Mouse (Mus musculus): Measurements from ENCODE around the gene Asb18. TPM values are rescaled to one million over a fixed set of nuclear protein-coding genes. Genes with fewer than 3 reads are reported as not detected.

Gene Asb18
- polyA plus RNA-seq, 1 experiment from 2014 or later: 0.39 TPM

DNA sequence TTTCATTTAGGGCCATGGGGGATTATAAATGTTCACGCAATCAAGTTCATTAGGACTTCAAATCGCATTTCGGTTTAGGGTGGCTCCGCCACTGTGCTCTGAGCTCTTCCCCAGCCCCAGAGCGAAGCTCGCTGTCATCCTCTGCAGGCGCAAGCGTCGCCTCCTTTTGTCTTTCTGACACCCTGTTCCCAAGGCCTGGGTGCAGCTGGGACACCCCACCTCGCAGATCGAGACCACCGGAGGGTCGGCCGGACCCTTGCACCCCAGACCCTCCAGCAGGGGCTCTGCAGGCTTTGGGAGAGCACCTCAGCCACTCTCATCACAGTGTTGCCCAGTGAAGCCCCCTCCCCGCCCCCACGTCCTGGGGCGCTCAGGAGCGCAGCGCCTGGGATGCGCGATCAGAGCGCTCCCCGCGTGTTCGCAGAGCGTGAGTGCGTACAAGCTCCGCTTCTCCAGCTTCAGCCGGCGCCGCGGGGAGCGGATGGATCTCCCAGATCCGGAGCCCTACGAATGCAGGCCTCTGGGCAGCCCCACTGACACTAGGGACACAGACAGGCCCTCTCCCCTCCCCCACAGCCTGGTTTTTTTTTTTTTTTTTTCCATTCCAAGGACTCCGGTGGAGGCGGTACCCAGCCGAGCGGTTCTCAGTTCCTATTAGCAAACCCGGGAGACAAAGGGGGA is 72.6 kb downstream of the Asb18 start:
- whole genome bisulfite sequencing: under 1% methylated on average over 40 of the region's 40 CpGs
- Histone ChIP-seq H3K27me3 (ENCODE audit: control insufficient read depth, insufficient read depth, low read depth, low read length) (peaks cover 62% of the 10 kb centered on the region), H3K9me3 (replicated peaks; ENCODE audit: control insufficient read depth, low read length, poor library complexity, severe bottlenecking) (no peaks in the 10 kb centered on the region), H3K9ac (ENCODE audit: low read depth, low read length) (peak overlapping the region; percentile 39; the same call in 1 of the 2 replicates), H3K4me1 (ENCODE audit: control insufficient read depth, insufficient read depth, low read length) (peaks cover 13% of the 10 kb centered on the region; the same call in 1 of the 2 replicates), H3K27ac (ENCODE audit: low read length) (no peak overlapping the region), H3K4me3 (ENCODE audit: low read depth, low read length) (peak overlapping the region; percentile 24), H3K4me2 (ENCODE audit: low read length) (peak overlapping the region; percentile 49), H3K36me3 (ENCODE audit: control insufficient read depth, insufficient read depth, low read length) (no peaks in the 10 kb centered on the region)
- ATAC-seq: peak; percentile 58; the same call in 1 of the 2 replicates

DNA sequence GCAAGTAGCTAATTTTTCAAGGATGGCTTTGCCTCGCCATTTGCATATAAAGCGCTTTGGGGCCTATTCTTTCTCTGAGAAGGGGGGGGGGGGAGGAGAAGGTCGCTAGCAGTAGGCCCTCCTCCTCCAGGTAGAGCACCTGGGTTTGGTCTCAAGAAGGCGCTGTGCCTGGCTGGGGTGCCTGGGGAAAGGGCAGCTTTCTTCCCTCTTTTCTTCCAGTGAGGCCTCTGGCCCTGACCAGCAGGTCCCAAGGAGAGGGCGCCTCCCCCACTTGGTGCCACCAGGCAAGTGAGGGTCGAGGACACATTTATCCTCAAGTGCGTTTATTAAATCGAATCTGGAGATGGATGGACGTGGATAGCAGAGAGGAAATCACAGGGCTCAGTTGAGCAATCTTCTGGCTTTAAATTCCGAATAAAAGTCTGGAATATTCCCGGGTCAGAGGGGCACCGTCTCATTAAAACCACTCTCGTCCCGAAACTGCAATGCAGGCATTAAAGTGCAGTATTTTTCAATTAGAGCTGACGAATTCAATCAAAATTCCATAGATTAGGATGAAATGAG is 73.4 kb downstream of the Asb18 start:
- Histone ChIP-seq H3K4me2 (ENCODE audit: low read length) (no peak overlapping the region), H3K9ac (ENCODE audit: low read depth, low read length) (no peak overlapping the region), H3K27me3 (ENCODE audit: control insufficient read depth, insufficient read depth, low read depth, low read length) (peaks cover 68% of the 10 kb centered on the region), H3K9me3 (replicated peaks; ENCODE audit: control insufficient read depth, low read length, poor library complexity, severe bottlenecking) (no peaks in the 10 kb centered on the region), H3K4me3 (ENCODE audit: low read depth, low read length) (no peak overlapping the region), H3K4me1 (ENCODE audit: control insufficient read depth, insufficient read depth, low read length) (peaks cover 13% of the 10 kb centered on the region; the same call in 1 of the 2 replicates), H3K36me3 (ENCODE audit: control insufficient read depth, insufficient read depth, low read length) (no peaks in the 10 kb centered on the region), H3K27ac (ENCODE audit: low read length) (no peak overlapping the region)
- 6% methylated on average over 15 of the region's 15 CpGs for WGBS
- ATAC-seq: no peak

DNA sequence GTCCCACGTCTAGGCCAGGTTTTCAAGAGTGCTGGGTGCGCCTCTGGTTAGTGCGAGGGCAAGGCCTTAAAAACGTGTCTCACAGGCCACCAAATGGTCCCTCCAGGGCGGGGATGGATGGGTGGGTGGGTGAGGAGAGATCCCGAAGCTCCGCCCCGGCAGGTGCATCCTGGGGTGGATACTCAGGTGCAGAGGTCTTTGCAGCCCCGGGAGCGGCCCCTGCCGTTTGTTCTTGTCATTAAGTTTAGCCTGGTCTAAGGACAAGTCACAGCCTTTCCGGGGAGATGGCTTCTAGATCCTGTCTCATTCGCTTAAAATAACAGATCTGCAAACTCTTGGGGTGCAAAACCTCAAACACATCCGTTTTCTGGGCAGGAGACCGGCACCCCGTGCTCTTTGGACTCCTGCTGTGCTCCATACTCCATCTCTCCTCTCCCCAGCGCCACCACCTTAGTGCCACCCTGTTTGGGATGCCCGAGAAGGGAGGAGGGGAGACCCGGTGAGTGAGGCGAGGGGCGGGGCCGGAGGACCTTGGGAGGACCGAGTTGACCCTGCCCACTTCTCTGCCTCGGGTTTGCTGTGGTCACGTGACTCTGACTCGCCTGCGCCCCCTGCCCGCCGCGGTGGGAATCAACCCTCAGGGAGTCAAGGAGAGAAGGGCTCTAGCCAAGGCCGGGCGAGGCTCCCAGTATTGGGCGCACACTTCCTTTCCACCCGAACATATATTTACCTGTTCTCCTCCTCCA is 74.3 kb downstream of the Asb18 start:
- WGBS: 4% methylated on average over 34 of the region's 34 CpGs
- no peak for ATAC-seq

DNA sequence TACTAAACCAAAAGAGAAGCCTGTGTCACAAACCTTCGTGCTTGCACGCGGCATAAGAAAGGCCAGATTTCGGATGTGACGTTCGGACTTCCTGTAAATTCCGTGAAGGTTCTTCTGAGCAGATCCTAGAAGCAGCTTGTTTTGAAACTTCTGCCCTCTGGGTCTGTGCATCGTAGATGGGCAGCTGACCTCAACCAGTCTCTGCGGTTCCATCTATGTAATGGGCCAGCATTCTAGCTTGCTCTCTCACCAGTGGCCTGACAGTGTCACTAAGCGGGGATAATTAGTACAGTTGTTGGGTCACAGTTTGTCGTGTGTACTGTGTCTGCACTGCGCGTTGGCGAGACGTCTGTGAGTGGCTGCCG is 74.9 kb downstream of the Asb18 start:
- Histone ChIP-seq H3K36me3 (ENCODE audit: control insufficient read depth, insufficient read depth, low read length) (no peaks in the 10 kb centered on the region), H3K9ac (ENCODE audit: low read depth, low read length) (no peak overlapping the region), H3K9me3 (replicated peaks; ENCODE audit: control insufficient read depth, low read length, poor library complexity, severe bottlenecking) (no peaks in the 10 kb centered on the region), H3K4me1 (ENCODE audit: control insufficient read depth, insufficient read depth, low read length) (peaks cover 16% of the 10 kb centered on the region; the same call in 1 of the 2 replicates), H3K4me3 (ENCODE audit: low read depth, low read length) (no peak overlapping the region), H3K27ac (ENCODE audit: low read length) (no peak overlapping the region), H3K27me3 (ENCODE audit: control insufficient read depth, insufficient read depth, low read depth, low read length) (peaks cover 63% of the 10 kb centered on the region), H3K4me2 (ENCODE audit: low read length) (no peak overlapping the region)
- no peak for ATAC-seq
- WGBS: 25% methylated on average over 16 of the region's 16 CpGs

More for the DNA sequence above, 74.3 kb downstream of the Asb18 start:
- Histone ChIP-seq H3K9me3 (replicated peaks; ENCODE audit: control insufficient read depth, low read length, poor library complexity, severe bottlenecking) (no peaks in the 10 kb centered on the region), H3K4me3 (ENCODE audit: low read depth, low read length) (no peak overlapping the region), H3K4me2 (ENCODE audit: low read length) (no peak overlapping the region), H3K9ac (ENCODE audit: low read depth, low read length) (no peak overlapping the region), H3K27ac (ENCODE audit: low read length) (no peak overlapping the region), H3K27me3 (ENCODE audit: control insufficient read depth, insufficient read depth, low read depth, low read length) (peaks cover 67% of the 10 kb centered on the region), H3K36me3 (ENCODE audit: control insufficient read depth, insufficient read depth, low read length) (no peaks in the 10 kb centered on the region), H3K4me1 (ENCODE audit: control insufficient read depth, insufficient read depth, low read length) (peaks cover 16% of the 10 kb centered on the region; the same call in 1 of the 2 replicates)

DNA sequence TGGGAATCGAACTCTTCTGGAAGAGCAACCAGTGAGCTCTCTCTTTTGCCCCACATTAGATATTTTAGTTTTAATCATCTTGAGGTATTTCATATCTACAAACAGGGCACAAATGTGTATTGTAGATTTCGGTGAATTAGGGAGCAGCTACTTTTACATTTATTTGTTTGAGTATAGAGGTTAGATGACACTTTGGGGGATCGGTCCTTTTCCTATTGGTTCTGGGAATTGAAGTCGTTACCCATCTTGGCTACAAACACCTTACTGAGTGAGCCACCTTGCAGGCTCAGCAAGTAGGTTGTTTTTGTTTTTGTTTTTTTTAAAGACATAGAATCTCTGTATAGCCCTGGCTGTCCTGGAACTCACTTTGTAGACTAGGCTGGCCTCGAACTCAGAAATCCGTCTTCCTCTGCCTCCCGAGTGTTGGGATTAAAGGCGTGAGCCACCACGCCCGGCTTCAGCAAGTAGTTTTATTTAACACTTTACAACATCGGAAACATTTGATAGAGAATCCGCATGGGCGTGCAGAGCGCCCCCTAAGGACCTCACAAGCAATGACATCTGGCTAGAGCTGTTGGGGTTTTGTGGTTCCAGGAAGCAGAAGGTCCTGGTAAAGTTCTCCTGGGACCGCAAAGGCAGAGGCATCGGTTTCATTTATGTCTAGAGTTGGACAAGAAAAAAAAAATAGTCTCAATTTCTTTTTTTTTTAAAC is 75.4 kb downstream of the Asb18 start:
- H3K4me1 ChIP-seq (ENCODE audit: control insufficient read depth, insufficient read depth, low read length): peaks cover 16% of the 10 kb centered on the region; the same call in 1 of the 2 replicates
- H3K27ac ChIP-seq (ENCODE audit: low read length): no peak overlapping the region
- H3K9ac ChIP-seq (ENCODE audit: low read depth, low read length): no peak overlapping the region
- no peak for ATAC-seq
- H3K9me3 ChIP-seq (replicated peaks; ENCODE audit: control insufficient read depth, low read length, poor library complexity, severe bottlenecking): no peaks in the 10 kb centered on the region
- no peak overlapping the region for H3K4me3 ChIP-seq (ENCODE audit: low read depth, low read length)
- peaks cover 58% of the 10 kb centered on the region for H3K27me3 ChIP-seq (ENCODE audit: control insufficient read depth, insufficient read depth, low read depth, low read length)
- no peaks in the 10 kb centered on the region for H3K36me3 ChIP-seq (ENCODE audit: control insufficient read depth, insufficient read depth, low read length)
- H3K4me2 ChIP-seq (ENCODE audit: low read length): no peak overlapping the region
- 25% methylated on average over 16 of the region's 16 CpGs for WGBS

DNA sequence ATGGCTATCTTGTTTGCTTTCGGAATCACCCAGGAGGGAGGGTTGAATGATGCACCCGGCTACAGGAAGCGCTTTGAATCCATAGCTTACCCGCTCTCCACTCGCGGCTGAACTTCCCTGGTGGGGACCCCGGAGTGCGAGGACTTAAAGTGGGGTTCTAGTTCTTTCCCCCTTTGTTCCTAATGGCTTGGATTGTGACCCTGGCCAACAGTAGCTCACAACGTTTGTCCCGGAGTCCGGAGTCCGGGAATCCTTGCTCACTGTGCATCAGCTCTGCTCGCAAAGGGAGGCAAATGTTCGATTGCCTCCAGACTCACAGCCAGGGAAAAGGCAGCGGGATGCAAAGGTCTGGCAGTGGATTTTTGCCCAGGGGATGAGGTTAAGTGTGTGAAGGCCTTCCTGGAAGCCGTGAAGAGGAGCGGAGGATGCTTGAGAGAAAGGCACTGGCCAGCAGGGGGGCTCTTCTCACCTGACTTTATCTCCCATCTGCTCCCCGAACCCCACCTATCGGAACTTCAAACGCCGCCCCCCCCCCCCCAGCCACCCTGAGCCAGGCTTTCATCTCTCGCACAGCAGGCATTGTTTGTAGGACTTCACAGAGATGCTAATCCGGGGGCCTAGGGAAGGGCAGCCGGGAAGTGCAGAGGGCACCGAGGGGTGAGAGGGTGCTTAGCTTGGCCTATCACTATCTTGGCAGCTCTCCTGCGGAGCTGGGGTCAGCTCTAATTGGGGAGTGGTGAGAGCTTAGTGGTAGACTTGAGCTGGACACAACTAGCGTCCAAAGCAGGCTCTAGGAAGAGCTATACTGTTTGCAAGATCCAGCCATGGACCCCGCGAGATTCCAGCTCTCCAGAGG is 78.7 kb downstream of the Asb18 start:
- no peaks in the 10 kb centered on the region for H3K9me3 ChIP-seq (replicated peaks; ENCODE audit: control insufficient read depth, low read length, poor library complexity, severe bottlenecking)
- 3% methylated on average over 29 of the region's 29 CpGs for WGBS
- no peak overlapping the region for H3K27ac ChIP-seq (ENCODE audit: low read length)
- no peak for ATAC-seq
- H3K4me3 ChIP-seq (ENCODE audit: low read depth, low read length): no peak overlapping the region
- 0 out of 2 replicates have a peak overlapping the region, but pooled peaks have one; percentile 16 for H3K9ac ChIP-seq (ENCODE audit: low read depth, low read length)
- H3K4me1 ChIP-seq (ENCODE audit: control insufficient read depth, insufficient read depth, low read length): peaks cover 6% of the 10 kb centered on the region
- H3K4me2 ChIP-seq (ENCODE audit: low read length): 0 out of 2 replicates have a peak overlapping the region, but pooled peaks have one; percentile 8
- no peaks in the 10 kb centered on the region for H3K36me3 ChIP-seq (ENCODE audit: control insufficient read depth, insufficient read depth, low read length)
- H3K27me3 ChIP-seq (ENCODE audit: control insufficient read depth, insufficient read depth, low read depth, low read length): peaks cover 63% of the 10 kb centered on the region

DNA sequence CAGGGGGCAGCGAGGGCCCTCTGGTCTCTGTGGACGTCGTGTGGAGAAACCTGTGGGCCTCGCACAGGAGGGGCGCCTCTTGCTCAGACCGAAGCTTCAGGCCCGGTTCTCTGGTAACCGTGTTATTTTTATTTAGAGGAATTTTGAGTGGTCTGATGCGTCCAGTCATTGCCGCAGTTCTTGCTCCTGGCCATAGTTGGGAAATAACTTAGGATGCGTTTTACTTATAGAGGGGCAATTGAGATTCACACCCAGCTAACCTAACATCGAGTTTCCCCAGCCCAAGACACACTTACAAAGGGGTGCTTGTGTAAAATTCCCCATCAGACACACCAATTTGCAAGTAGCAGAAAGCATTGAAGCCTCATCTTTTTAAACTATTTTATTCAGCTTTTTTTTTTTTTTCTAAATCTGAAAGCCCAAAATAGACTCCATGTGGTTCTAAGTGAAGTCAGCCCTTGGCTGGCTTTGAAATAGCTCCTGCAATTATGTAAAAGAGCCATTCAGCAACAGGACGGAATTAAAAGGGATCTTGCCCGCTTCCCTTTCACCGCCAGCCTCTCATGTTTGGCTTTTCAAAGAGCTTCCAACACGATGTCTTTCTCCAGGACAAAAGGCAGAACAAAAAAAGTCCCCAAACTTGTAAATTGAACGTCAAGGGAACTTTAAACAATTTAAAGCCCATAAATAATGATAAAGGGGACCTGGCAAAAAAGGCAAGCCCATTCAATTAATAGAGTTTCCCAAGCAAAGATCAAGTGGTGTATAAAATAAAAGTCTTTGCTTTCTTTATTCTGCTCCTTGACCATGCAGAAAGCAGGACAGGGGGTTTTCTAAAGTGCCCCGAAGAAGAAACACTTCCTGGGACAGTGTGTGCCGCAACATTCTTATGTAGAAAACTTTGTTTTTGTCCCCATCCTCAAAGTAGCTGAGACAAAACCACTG is 79.9 kb downstream of the Asb18 start:
- H3K27ac ChIP-seq (ENCODE audit: low read length): no peak overlapping the region
- 0 out of 2 replicates have a peak overlapping the region, but pooled peaks have one; percentile 8 for H3K4me2 ChIP-seq (ENCODE audit: low read length)

More for the DNA sequence above, 79.9 kb downstream of the Asb18 start:
- peaks cover 61% of the 10 kb centered on the region for H3K27me3 ChIP-seq (ENCODE audit: control insufficient read depth, insufficient read depth, low read depth, low read length)
- no peak overlapping the region for H3K4me3 ChIP-seq (ENCODE audit: low read depth, low read length)
- H3K9me3 ChIP-seq (replicated peaks; ENCODE audit: control insufficient read depth, low read length, poor library complexity, severe bottlenecking): no peaks in the 10 kb centered on the region
- no peak overlapping the region for H3K9ac ChIP-seq (ENCODE audit: low read depth, low read length)
- no peaks in the 10 kb centered on the region for H3K36me3 ChIP-seq (ENCODE audit: control insufficient read depth, insufficient read depth, low read length)
- no peak for ATAC-seq
- peaks cover 14% of the 10 kb centered on the region for H3K4me1 ChIP-seq (ENCODE audit: control insufficient read depth, insufficient read depth, low read length)
- WGBS: 3% methylated on average over 19 of the region's 19 CpGs
